Mouse (Mus musculus) cortical plate, adult 2 months (tissue): Measurements from ENCODE around the gene Caskin1. TPM values are rescaled to one million over a fixed set of nuclear protein-coding genes. Genes with fewer than 3 reads are reported as not detected.

Experiments used
- H3K27ac ChIP-seq: fragments of 200-500 bp; 2 replicates; pipeline ENCODE4 v1.5.1; 2012; ENCODE audit warnings: low read length, control low read depth, inconsistent platforms; ENCODE audit not compliant: insufficient read depth
- H3K4me1 ChIP-seq: fragments of 200-500 bp; 2 replicates; pipeline ENCODE4 v1.6.1; 2011; ENCODE audit warnings: low read length; ENCODE audit not compliant: control insufficient read depth, insufficient read depth
- H3K4me3 ChIP-seq: fragments of 200-500 bp; 2 replicates; pipeline ENCODE4 v1.5.1; 2011; ENCODE audit warnings: mild to moderate bottlenecking, low read length, control low read depth; ENCODE audit not compliant: insufficient read depth
- CTCF ChIP-seq: fragments of 200-500 bp; IDR thresholded peaks from 2 replicates; pipeline ENCODE4 v1.5.1; 2011; ENCODE audit warnings: mild to moderate bottlenecking, control low read depth, low read length; ENCODE audit not compliant: insufficient read depth; ENCODE audit errors: extremely low read depth
- POLR2A ChIP-seq: fragments of 200-500 bp; IDR thresholded peaks from 2 replicates; pipeline ENCODE4 v1.6.1; 2011; ENCODE audit warnings: mild to moderate bottlenecking, low read length, control low read depth; ENCODE audit not compliant: insufficient read depth; ENCODE audit errors: extremely low read depth
- polyA plus RNA-seq: library from polyadenylated mRNA; depleted of rRNA; stranded (reverse); fragments of >200 nt; gene quantifications from 2 replicates; pipeline ENCODE4 v1.2.3, GENCODE M21; 2012

The Caskin1 gene
- polyA plus RNA-seq, 1 experiment: 106 TPM

GRCm38 (mm10) chr17:24537536-24537935 lies 49.1 kb downstream of the Caskin1 start:
- no peak overlapping the region for H3K4me3 ChIP-seq
- peak overlapping the region; percentile 73 for H3K27ac ChIP-seq
- no peak for TF ChIP-seq CTCF
- no peak for TF ChIP-seq POLR2A
- peaks cover 16% of the 10 kb centered on the region for H3K4me1 ChIP-seq

- no peak overlapping the region for H3K27ac ChIP-seq
- H3K4me3 ChIP-seq: no peak overlapping the region
- peaks cover 14% of the 10 kb centered on the region for H3K4me1 ChIP-seq
- TF ChIP-seq CTCF (peak; percentile 32; the same call in 1 of the 2 replicates), POLR2A (no peak)
Observed at GRCm38 (mm10) chr17:24538950-24539349, 50.5 kb downstream of the Caskin1 start.

- no peak overlapping the region for H3K4me3 ChIP-seq
- peaks cover 12% of the 10 kb centered on the region for H3K4me1 ChIP-seq
- H3K27ac ChIP-seq: no peak overlapping the region
- TF ChIP-seq CTCF (peak; percentile 67), POLR2A (no peak)
Observed at GRCm38 (mm10) chr17:24540375-24540774, 52.0 kb downstream of the Caskin1 start.

- Histone ChIP-seq H3K4me3 (no peak overlapping the region), H3K4me1 (no peaks in the 10 kb centered on the region), H3K27ac (no peak overlapping the region)
- TF ChIP-seq CTCF (no peak), POLR2A (no peak)
Observed at GRCm38 (mm10) chr17:24544613-24545012, 56.2 kb downstream of the Caskin1 start.

DNA sequence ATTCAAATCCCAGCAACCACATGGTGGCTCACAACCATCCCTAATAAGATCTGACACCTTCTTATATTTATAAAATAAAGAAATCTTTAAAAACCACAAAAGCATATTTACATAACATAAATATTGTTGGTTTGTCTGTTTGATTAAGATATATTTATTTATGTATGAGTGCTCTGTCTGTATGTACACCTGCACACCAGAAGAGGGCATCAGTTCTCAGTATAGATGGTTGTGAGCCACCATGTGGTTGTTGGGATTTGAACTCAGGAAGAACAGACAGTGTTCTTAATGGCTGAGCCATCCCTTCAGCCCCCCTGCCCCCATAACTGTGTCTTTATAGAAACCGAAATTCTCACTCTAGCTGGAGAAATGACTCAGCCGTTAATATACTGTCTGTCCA lies 56.8 kb downstream of the Caskin1 start:
- Histone ChIP-seq H3K4me1 (no peaks in the 10 kb centered on the region), H3K27ac (no peak overlapping the region), H3K4me3 (no peak overlapping the region)
- TF ChIP-seq POLR2A (no peak), CTCF (no peak)

DNA sequence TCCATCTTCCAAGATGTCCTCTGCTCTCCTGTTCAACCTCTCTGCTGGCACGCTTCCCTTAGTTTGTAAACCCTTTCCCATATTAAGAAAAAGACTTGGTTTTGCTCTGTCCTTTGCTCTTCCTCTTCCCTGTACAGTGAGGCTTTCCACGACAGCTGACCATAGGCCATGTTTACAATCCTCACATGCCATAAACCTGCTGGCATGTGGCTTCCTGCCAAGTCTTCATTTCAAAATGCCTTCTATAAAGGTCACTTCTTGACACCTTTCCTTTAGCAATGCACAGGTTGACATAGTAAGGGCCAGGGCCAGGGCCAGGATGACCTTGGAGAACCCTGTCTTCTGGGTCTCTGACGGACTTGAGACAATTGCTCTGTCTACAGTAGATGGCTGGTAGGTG lies 57.8 kb downstream of the Caskin1 start:
- Histone ChIP-seq H3K27ac (no peak overlapping the region), H3K4me3 (no peak overlapping the region), H3K4me1 (no peaks in the 10 kb centered on the region)
- TF ChIP-seq CTCF (no peak), POLR2A (no peak)

GRCm38 (mm10) chr17:24548435-24548834 lies 60.0 kb downstream of the Caskin1 start:
- TF ChIP-seq CTCF (no peak), POLR2A (no peak)
- H3K4me1 ChIP-seq: peaks cover 6% of the 10 kb centered on the region; the same call in 1 of the 2 replicates
- H3K4me3 ChIP-seq: peak overlapping the region; percentile 97
- peak overlapping the region; percentile 82; the same call in 1 of the 2 replicates for H3K27ac ChIP-seq

- peak overlapping the region; percentile 82 for H3K27ac ChIP-seq
- H3K4me1 ChIP-seq: peaks cover 6% of the 10 kb centered on the region; the same call in 1 of the 2 replicates
- H3K4me3 ChIP-seq: peak overlapping the region; percentile 97
- TF ChIP-seq CTCF (no peak), POLR2A (0 out of 2 replicates have a peak, but pooled peaks have one; percentile 9)
Observed at GRCm38 (mm10) chr17:24548921-24549617, 60.7 kb downstream of the Caskin1 start.

- peak within 1 kb of the TSS; percentile 97 for H3K4me3 ChIP-seq
- H3K4me1 ChIP-seq: peaks cover 6% of the 10 kb centered on the region; the same call in 1 of the 2 replicates
- peak; percentile 93 for TF ChIP-seq POLR2A
- no peak for TF ChIP-seq CTCF
- H3K27ac ChIP-seq: peak within 1 kb of the TSS; percentile 99
Observed at GRCm38 (mm10) chr17:24549618-24550415, 61.4 kb downstream of the Caskin1 start, which contains the start of gene Pkd1. Pkd1 (plus strand) TSS chr17:24549834.

DNA sequence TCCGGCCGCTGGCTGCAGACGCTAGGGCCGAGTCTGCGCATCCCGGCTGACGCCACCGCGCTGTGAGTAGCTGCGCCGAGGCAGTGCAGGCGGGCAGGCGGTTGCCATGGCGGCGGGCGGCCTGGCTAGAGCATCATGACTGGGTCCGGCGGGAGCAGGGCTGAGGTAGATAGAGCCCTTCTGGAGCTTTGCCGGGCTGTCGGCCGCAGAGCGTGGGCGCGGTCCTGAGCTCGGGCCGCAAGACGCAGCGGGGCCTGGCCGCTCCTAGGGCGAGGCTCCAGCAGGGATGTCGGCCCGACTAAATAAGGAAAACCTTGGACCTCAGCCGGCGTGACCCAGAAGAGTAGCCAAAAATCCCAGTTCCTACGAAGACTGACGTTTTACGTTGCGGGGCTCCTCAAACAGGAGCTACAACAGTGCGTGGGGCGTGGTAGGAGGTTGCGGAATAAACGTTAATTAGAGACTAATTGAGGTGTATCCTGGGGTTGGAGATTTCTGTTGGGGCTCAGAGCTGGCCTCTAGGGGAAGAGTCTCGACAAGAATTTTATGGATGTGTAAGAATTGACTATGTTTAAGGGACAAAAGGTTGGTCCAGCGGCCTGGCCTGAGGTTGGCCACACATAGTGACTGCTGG lies 62.1 kb downstream of the Caskin1 start:
- peak overlapping the region; percentile 99 for H3K27ac ChIP-seq
- no peak for TF ChIP-seq CTCF
- TF ChIP-seq POLR2A: peak; percentile 20; the same call in 1 of the 2 replicates
- peak overlapping the region; percentile 97 for H3K4me3 ChIP-seq
- H3K4me1 ChIP-seq: peaks cover 9% of the 10 kb centered on the region
